Mouse (Mus musculus): ENCODE results near the gene Stk24.

The Stk24 gene

DNA sequence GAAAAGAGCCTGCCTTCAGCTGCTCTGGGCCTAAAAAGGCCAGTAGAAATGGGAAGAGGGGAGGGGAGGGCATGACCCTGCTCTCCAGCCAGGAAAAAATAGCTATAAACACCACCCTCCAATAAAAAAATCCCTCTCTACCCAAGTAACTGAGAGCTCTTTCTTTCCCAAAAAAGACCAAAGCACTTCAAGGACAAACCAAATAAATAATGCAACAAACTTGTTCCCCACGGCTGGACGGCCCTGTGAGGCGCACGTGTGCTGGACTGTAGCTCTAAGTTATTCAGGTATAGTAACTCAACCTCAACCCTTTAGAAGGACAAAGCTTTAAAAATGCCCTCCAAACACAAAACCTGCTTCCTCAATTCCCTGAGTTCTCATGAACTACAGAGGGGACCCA is 28.1 kb downstream of the Stk24 start:
- DNase-seq (ENCODE audit: low read depth, low spot score): no peak

DNA sequence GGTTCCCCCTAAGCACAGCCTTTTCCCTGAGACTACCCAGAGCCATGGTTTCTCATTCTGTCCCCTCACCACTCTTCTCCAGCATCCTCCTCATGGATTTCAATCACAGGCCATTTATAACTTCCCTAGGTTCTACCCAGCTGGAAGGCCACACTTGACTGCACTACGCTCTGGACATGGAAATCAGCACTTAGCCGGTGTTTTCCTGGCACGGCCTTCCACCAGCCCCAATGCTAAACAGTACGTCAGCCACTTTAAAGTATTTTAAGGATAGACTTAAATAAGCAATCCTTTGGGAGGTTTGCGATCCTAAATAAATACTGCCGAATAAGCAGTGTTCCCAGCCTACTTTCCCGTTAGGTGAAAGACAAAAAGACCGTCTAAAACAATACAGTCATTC is 29.8 kb downstream of the Stk24 start:
- no peak for DNase-seq (ENCODE audit: low read depth, low spot score)

DNA sequence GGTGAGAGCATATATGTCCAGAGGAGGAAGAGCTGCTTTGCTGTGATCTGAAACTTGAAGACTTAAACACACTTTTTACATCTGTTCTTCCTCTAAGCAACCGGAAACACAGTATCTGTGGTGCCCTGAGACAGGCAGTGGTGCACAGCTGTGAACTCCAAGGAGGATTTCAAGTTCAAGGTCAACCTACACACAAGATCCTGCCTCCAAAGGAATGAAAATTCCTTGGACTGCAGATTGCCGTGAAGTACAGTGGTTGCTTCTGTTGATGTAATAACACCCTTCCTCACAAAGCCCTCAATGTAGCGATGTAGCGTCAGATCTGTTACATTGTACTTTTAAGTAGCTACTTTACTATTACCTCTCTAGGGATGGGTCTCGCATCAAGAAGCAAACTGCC is 30.5 kb downstream of the Stk24 start:
- DNase-seq (ENCODE audit: low read depth, low spot score): no peak

DNA sequence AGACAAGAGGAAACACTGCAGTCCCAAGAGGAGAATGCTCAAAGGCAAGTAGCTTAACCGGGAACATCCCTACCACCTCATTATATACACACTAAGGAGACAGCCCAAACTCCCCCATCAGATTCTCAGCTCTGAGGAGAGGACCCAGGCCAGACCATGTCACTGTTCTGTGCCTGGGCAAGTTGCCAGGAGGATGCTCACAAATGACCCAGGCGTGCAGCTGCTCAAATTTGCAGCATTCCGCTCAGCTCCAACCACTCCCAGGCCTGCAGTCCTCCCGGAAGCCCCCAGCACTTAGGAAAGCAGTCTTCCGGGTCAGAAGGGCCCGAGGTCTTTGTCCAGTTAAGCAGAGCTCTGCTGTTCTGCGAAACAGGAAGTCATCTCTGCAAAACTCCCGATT is 31.6 kb downstream of the Stk24 start:
- no peak for DNase-seq (ENCODE audit: low read depth, low spot score)

GRCm38 (mm10) chr14:121347134-121347533 is 32.7 kb downstream of the Stk24 start:
- no peak for DNase-seq (ENCODE audit: low read depth, low spot score)

GRCm38 (mm10) chr14:121346654-121347053 is 33.2 kb downstream of the Stk24 start:
- DNase-seq (ENCODE audit: low read depth, low spot score): no peak

GRCm38 (mm10) chr14:121346053-121346452 is 33.8 kb downstream of the Stk24 start:
- no peak for DNase-seq (ENCODE audit: low read depth, low spot score)

DNA sequence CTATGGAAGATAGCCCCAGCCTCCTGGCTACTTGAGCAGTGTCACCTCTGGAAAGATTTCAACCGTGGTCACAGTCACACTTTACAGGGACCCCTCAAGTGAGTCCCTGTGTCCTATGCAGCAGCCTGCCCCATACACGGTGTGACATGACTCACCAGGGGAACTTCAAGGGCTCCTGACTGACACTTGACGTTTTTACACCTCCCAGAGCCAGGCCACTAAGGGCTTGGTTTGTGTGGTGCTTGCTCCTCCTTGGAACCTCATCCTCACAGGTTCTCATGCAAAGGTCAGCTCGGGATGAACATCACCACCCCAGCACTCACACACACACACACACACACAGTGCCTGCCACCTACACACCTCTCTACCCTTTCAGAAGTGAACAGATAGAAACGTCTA is 34.9 kb downstream of the Stk24 start:
- DNase-seq (ENCODE audit: low read depth, low spot score): no peak

- DNase-seq (ENCODE audit: low read depth, low spot score): no peak
Observed at GRCm38 (mm10) chr14:121342885-121343284, 36.9 kb downstream of the Stk24 start.

- DNase-seq (ENCODE audit: low read depth, low spot score): no peak
Observed at GRCm38 (mm10) chr14:121339951-121340401, 39.8 kb downstream of the Stk24 start.

GRCm38 (mm10) chr14:121338819-121339573 is 40.8 kb downstream of the Stk24 start:
- DNase-seq (ENCODE audit: low read depth, low spot score): no peak

GRCm38 (mm10) chr14:121330090-121330408 is 49.8 kb downstream of the Stk24 start:
- DNase-seq (ENCODE audit: low read depth, low spot score): no peak

DNA sequence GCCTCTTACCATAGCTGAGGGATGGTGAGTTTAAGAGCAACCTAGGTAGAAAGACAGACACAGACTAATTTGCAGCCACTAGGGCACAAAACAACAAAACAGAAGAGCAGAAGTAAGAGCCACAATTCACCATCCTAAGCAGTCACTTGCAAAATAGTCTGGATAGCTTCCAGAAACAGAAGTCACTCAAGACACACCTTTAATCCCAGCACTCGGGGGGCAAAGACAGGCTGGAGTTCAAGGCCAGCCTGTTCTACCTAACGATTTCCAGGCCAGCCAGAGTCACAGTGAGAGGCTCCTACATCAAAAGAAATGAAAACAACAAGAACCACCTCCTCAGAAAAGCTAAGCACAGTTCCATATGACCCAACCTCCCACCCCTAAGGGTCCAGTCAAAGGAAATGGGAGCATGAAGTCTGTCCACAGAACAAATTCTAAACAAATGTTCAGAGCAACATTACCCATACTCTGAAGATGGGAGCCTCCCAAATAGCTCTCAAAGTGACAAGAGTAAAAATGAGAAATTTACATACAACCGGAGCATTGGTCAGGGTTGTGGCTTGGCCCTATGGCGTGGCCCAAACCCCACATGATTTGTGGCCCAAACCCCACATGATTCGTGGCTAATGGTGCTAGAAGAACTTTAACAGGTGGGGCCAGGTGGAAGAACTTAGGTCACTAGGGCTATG is 50.3 kb downstream of the Stk24 start:
- DNase-seq (ENCODE audit: low read depth, low spot score): no peak

- no peak for DNase-seq (ENCODE audit: low read depth, low spot score)
Observed at GRCm38 (mm10) chr14:121328878-121329277, 50.9 kb downstream of the Stk24 start.

GRCm38 (mm10) chr14:121326432-121326831 is 53.4 kb downstream of the Stk24 start:
- no peak for DNase-seq (ENCODE audit: low read depth, low spot score)

DNA sequence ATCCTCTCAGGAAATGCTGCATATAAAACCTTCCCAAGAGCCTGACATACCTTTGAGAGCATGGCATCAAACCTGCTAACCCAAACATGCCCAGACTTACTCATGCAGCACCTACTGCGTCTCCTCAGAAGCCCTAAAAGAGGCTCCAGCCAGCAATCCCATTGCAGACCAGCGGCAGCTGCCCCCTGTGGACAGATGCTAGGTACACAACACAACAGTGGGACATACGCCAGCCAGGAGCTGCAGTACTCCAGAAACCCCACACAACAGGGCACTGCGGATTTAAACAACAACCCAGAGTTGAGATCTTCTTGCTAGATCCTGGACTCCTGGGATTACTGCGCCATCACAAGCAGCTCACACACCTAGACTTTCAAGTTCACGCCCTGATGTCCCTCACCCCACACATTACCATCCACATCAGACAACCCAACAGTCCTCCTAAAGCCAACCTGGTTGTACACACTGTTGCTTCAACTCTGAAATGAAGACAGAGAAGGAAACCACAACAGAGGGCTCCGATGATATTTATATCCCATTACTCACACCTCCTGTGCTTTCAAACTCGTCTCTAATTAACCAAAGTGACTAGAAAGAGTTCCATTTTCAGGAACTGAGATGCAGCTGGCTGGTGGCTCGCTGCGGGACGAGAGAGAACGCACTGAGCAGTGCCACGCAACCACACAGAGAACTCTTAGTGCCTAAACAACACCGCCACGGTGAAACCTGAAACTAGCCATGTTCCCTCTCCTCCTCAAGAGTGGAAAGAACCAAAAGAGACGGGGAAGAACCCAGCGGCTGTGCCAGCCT is 55.1 kb downstream of the Stk24 start:
- no peak for DNase-seq (ENCODE audit: low read depth, low spot score)

GRCm38 (mm10) chr14:121322641-121323040 is 57.2 kb downstream of the Stk24 start:
- DNase-seq (ENCODE audit: low read depth, low spot score): no peak

- no peak for DNase-seq (ENCODE audit: low read depth, low spot score)
Observed at GRCm38 (mm10) chr14:121322150-121322549, 57.7 kb downstream of the Stk24 start.

DNA sequence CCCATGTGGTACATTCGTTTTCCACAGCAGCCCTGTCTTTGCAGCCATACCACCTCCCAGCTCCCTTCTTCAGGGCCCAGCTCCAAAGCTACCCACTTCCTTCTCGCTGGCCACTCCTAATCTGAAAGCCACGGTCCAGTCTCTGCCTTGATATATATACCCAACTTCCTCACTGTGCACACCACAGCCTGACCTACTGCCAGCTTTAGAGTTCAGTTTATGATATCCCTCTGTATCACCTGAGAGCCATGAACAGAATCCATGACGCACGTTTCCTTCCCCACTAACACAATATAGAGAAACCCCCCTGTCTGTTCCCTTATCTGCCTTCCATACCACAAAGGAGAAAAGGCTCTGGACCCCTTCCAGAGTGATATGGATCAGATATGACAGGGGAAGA is 61.4 kb downstream of the Stk24 start:
- no peak for DNase-seq (ENCODE audit: low read depth, low spot score)

- DNase-seq (ENCODE audit: low read depth, low spot score): no peak
Observed at GRCm38 (mm10) chr14:121317312-121317671, 62.5 kb downstream of the Stk24 start.

DNA sequence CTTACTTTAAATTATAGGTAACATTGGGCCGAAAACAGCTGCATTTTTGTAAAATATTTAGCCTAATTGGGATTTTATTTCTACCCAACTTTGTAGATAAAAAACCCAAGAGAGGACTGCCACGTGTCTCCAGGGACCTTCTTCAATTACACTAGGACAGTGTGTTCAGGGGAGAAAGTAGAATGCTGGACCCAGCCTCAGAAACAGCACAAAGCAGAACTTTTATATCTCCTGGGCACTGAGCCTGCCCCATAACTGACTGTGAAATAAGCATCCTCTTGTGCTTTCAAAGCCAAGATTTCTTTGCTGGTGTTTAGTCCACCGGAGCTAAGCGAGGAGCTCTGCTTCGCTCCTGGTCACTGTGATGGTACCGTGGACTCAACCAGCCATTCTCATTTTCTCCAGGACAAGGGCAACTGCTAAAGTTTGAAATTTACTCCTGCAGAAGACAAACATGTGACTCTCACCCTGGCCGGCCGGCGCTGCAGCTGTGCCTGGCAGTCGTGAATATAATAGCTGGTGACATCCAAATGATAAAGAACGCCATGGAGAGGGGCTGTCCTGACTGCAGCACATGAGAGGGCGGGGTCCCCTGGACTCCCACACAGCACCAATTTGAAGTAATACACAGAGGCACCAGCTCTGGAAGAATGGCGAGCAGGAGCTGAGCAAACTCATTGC is 63.0 kb downstream of the Stk24 start:
- no peak for DNase-seq (ENCODE audit: low read depth, low spot score)

DNA sequence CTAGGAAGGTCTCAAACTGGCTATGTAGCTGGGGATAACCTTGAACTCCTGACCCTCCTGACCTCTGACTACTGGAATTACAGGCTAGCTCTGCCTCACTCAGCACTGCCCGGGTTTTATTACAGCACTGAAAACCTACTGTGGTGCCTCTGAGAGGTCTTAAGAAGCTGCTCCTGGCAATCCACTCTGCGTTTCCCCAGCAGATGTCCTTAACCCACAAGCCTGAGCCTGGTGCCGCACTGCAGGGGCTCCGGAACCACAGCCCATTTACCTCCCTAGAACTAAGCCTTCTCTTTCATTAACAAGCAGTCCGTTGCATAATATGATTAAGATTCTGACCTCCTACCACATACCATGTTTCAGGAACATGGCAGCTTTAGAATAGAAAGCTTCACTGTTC is 63.7 kb downstream of the Stk24 start:
- DNase-seq (ENCODE audit: low read depth, low spot score): no peak
